ENCODE assay signal across 9 mouse cellular contexts in genomic region chr14:16957802-16958201, GRCm38 (mm10).
DNase-seq lines count a peak whose midpoint lies in the region; ATAC-seq lines count a peak whose summit lies in the region.
"Had no signal": no experiment of that assay in that cellular context is flagged by ENCODE, and none has a peak within 500 bp of the region (broad histone marks: within the 10 kb centered on the region; RNA-seq: fewer than 3 reads in every experiment).

No protein-coding gene starts in this region.

- no peak overlapping the region for H3K4me3 ChIP-seq in limb, embryonic 11.5 days (ENCODE audit: low read depth, low read length)
- no peak overlapping the region for H3K4me3 ChIP-seq in limb, embryonic 10.5 days
- H3K4me3 ChIP-seq in kidney, embryonic 14.5 days (ENCODE audit: low read length) = no peak overlapping the region
- no peak overlapping the region for H3K4me3 ChIP-seq in hindbrain, embryonic 10.5 days

- H3K4me2 ChIP-seq in limb, embryonic 11.5 days (ENCODE audit: low read depth, severe bottlenecking) = no peak overlapping the region
- no peak overlapping the region for H3K4me2 ChIP-seq in kidney, embryonic 14.5 days (replicated peaks; ENCODE audit: low read depth, low read length)

- no peak overlapping the region for H3K27ac ChIP-seq in limb, embryonic 11.5 days (replicated peaks; ENCODE audit: low read depth, low read length)
- H3K27ac ChIP-seq in limb, embryonic 10.5 days = no peak overlapping the region
- no peak overlapping the region for H3K27ac ChIP-seq in kidney, embryonic 14.5 days (ENCODE audit: low read depth, low read length)
- no peak overlapping the region for H3K27ac ChIP-seq in hindbrain, embryonic 10.5 days

- 0 out of 2 replicates have a peak, but pooled peaks have one; percentile 22 for ATAC-seq in limb, embryonic 11.5 days (ENCODE audit: insufficient number of reproducible peaks, low FRiP score, low TSS enrichment, low read depth)
- peak; percentile 74; the same call in 1 of the 2 replicates for ATAC-seq in kidney, embryonic 14.5 days (ENCODE audit: low FRiP score, low TSS enrichment)

- WGBS in limb, embryonic 11.5 days = 8% methylated on average over 3 of the region's 3 CpGs
- 22% methylated on average over 3 of the region's 3 CpGs for WGBS in limb, embryonic 10.5 days
- whole genome bisulfite sequencing in kidney, embryonic 14.5 days = 9% methylated on average over 3 of the region's 3 CpGs
- 73% methylated on average over 3 of the region's 3 CpGs for WGBS in hindbrain, embryonic 10.5 days

- H3K36me3 ChIP-seq in limb, embryonic 11.5 days (ENCODE audit: control insufficient read depth, insufficient read depth, low read length) = no peaks in the 10 kb centered on the region
- no peaks in the 10 kb centered on the region for H3K36me3 ChIP-seq in limb, embryonic 10.5 days
- no peaks in the 10 kb centered on the region for H3K36me3 ChIP-seq in kidney, embryonic 14.5 days (ENCODE audit: control insufficient read depth, insufficient read depth, low read length)
- H3K36me3 ChIP-seq in hindbrain, embryonic 10.5 days = no peaks in the 10 kb centered on the region

- H3K9me3 ChIP-seq in limb, embryonic 11.5 days (ENCODE audit: control insufficient read depth, low read length) = no peaks in the 10 kb centered on the region
- no peaks in the 10 kb centered on the region for H3K9me3 ChIP-seq in limb, embryonic 10.5 days (replicated peaks)
- H3K9me3 ChIP-seq in kidney, embryonic 14.5 days (ENCODE audit: control insufficient read depth, low read length) = no peaks in the 10 kb centered on the region
- no peaks in the 10 kb centered on the region for H3K9me3 ChIP-seq in hindbrain, embryonic 10.5 days

- peak; percentile 36 for DNase-seq in limb, embryonic 11.5 days (ENCODE audit: low spot score)
- no peak for DNase-seq in limb, embryonic 10.5 days (ENCODE audit: low spot score)
- DNase-seq in adrenal gland, postnatal 25 days = peak; percentile 73
- peak; percentile 66 to 67 for DNase-seq in lung, postnatal 4 days
- DNase-seq in layer of hippocampus, adult 9-11 months = no peak
- no peak for DNase-seq in frontal cortex, postnatal 25 days (ENCODE audit: low spot score in 2 of 2)
- DNase-seq in hindbrain, embryonic 10.5 days (ENCODE audit: low spot score) = no peak
- DNase-seq: spleen, adult 18-20 months had no signal

- H3K27me3 ChIP-seq in limb, embryonic 11.5 days (ENCODE audit: control insufficient read depth, insufficient read depth, low read length) = no peaks in the 10 kb centered on the region
- no peaks in the 10 kb centered on the region for H3K27me3 ChIP-seq in limb, embryonic 10.5 days (ENCODE audit: low read depth, poor library complexity, severe bottlenecking)
- no peaks in the 10 kb centered on the region for H3K27me3 ChIP-seq in kidney, embryonic 14.5 days (ENCODE audit: control insufficient read depth, insufficient read depth, low read length)
- no peaks in the 10 kb centered on the region for H3K27me3 ChIP-seq in hindbrain, embryonic 10.5 days (ENCODE audit: insufficient read depth, poor library complexity, severe bottlenecking)

- peaks cover 17% of the 10 kb centered on the region; the same call in 1 of the 2 replicates for H3K4me1 ChIP-seq in limb, embryonic 11.5 days (ENCODE audit: control insufficient read depth, insufficient read depth, low read length)
- peaks cover 55% of the 10 kb centered on the region for H3K4me1 ChIP-seq in limb, embryonic 10.5 days
- peaks cover 10% of the 10 kb centered on the region; the same call in 1 of the 2 replicates for H3K4me1 ChIP-seq in kidney, embryonic 14.5 days (ENCODE audit: control insufficient read depth, insufficient read depth, low read length)
- no peaks in the 10 kb centered on the region for H3K4me1 ChIP-seq in hindbrain, embryonic 10.5 days (replicated peaks)

- no peak overlapping the region for H3K9ac ChIP-seq in limb, embryonic 11.5 days (ENCODE audit: low read length)
- no peak overlapping the region for H3K9ac ChIP-seq in kidney, embryonic 14.5 days (ENCODE audit: low read depth, low read length)

Comparison
In these comparisons a context has a peak if more than half of its experiments do, and no peak if none do; other contexts are left out.
1. DNase-seq: peak in limb, embryonic 11.5 days (single experiment), adrenal gland, postnatal 25 days (single experiment) and lung, postnatal 4 days (2 of 2); none in limb, embryonic 10.5 days (single experiment), layer of hippocampus, adult 9-11 months (single experiment), frontal cortex, postnatal 25 days (0 of 2) and hindbrain, embryonic 10.5 days (single experiment).